Mouse (Mus musculus) cerebellum, postnatal 36 days (tissue): ENCODE measurements around the gene Zkscan2.
A peak's percentile ranks its signal among the peaks of the same experiment; 100 is the strongest.

Source experiments
- DNase-seq, 2 experiments: peaks; one replicate each; pipeline ENCODE4 v3.0.0; 2021 to 2022; ENCODE audit warnings: mixed read lengths in 2 of 2

The Zkscan2 gene

DNA sequence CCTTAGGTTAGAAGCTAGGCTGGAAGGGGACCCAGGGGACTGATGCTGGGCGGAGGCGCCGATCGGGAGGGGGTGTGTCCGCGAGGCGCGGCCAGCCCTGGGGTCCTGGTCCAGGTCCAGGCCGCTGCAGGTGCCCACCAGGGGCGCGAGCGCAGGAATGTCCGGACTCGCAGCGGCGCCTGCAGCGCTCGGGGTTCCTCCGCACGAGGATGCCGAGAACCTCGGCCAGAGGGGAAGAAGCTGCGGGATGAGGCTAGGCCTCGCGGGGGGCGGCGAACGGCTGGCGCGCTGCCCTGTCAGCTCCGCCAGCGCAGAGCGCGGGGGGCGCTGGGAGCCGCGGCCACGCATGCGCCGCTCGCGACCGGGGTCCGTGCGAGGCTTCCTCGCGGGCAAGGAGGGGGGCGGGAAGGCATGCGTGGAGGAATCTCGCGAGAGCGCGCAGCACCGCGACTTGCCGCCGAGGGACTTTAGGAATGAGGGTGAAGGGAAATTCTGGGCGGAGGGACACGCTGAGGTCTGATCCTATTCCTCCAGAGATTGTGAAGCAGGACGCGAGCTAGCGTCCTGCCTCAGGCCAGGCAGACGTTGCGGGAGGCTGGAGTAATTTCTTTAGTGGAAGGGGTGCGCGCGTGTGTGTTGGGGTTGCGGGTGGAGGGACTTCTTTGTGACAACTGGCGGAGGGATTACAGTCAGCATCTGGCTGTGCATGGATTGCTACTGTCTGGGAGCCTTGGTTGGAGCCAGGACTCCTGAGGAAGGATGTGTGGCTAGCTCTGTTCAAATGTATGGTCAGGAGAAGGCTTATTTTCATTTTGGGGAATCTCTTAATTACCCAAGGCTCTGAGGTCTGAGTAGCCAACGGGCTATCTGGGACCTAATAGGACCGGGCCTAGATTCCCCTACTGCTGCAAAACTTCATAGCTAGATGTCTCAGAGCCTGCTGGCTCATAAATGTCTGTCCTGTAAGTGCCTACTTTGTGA lies at the start of gene Zkscan2:
TSS of gene Zkscan2 (minus strand) at position 211 of the 981 bp plus-strand sequence.
- DNase-seq: peak; percentile 87 to 94

DNA sequence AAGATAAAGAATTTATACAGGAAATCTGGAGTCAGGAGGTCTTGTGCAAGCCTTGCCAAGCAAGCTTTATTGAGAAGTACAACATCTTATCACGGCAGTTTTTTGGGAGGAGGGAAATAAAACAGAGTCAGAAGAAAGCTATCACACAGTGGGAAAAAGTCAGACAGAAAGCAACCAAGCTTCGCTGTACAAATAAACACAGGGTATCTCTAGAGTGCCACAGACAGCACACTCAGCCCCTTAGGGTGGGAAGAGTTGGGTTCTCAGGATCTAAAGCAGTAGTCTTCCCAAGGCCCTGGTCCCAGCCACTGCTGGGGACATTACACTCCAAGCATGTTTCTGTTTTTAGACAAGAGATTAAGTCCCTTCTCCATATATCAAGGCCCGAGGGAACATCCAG lies 28.9 kb upstream of the Zkscan2 start:
- no peak for DNase-seq

DNA sequence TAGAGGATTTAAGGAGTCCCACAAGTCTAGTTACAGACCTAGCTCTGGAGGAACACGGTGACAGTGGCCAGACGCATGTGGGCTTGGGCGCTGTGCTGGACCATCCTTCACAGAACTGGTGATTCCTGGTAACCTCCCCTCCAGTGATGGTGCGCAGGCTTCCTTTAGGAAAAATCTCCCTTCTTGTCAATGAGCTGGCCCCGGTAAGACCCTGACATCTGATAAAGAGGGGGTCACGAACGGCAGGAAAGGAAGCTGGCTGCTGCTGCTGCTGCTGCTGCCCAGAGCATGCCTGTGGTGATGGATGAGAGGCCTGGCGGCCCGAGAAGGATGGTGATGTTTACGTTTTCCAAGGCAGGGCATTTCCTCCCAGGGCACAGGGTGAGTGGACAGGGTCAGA lies 25.5 kb upstream of the Zkscan2 start:
- no peak for DNase-seq

DNA sequence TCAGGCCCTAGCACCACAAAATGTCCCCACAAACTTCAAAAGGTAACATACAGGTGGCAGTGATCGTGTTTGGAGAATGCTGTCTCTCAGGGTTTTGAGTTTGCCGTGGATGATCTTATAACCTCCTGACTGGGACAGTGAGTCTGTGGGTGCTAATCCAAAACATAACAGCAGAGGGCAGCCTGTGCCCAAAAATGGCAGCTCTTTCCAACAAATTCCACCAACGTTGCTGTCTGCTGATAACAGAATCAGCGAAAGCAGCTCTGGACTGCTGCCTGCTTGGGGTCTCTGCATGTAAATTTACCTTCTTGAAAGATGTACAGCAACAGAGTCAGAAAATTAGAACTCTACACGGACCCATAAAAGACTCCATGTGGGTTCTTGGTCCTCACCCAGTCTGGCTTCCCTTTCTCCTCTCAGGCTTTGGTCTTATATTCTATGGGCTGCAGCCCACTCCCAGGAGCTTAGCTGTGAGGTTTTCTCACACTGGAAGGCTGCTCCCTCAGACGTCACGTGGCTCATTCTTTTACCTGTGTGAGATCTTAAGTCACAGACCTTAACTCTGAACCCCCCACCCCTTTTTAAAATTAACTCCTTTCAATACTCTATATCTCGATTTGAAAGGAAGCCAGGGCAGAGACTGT lies 24.1 kb upstream of the Zkscan2 start:
- peak; percentile 79 to 87 for DNase-seq

DNA sequence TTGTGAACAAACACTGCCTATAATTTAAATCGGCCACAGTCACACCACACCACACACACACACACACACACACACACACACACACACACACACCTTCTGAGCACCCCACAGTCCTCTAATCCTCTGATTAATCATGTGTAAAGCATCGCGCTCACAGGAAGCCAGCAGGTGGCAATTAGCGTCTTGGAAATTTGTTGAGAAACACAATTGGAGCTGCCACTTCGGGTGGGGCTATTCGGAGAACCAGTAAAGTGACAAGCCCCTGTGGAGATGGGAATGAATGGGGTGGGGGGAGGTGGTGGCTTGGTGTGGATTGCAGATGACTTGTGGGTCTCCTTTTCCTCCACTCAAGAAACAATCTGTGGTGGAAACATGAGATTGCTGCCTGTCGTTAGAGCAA lies 7.7 kb upstream of the Zkscan2 start:
- DNase-seq: no peak

DNA sequence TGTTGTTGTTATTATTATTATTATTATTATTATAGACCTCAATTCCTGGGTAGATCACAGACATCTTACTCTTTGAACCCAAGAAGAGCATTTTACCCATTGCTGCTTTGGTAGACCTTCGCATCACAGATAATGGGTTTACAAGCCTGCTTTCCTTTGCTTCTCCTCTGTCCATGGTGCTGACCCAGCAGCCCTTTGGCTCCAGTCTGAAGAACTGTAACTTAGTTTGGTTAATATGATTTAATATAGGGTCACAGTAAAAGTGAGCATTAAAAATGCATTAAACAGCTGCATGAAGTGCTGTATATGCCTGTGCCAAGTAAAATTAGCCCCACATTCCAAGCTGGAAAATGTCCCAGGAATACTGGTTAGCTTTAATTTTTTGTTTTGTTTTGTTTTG lies 3.1 kb upstream of the Zkscan2 start:
- no peak for DNase-seq

DNA sequence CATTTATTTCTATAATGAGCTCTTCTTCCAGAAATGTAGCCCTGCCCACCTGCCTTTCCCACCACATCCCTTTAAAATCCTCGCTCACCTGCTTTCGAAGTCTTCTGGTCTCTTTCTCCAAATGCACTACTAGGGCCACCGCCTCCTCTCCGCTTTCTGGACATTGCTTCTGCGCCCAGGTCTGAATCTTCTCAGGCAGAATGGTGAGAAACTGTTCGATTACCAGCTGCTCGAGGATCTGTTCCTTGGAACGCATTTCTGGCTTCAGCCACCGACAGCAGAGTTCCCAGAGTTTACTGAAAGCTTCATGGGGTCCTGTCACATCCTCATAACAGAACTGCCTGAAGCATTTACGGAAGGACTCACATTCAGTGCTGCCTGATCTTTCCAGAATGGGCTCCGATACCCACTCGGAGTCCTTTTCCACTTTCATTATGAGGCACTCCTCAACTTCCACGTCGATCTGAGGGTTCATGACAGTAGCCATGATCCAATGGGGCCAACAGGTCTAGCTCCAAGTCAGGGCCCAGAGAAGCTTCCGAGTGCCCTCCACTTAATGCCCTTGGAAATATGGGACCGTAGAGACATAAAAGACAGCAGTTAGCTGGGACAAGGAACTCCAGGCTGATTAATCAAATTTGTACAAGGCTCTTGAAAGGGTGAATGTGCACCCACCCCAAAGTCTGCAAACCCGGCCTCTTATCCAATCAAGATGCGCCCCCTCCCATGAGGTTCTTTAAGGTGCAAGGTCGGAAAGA lies 589 bp downstream of the Zkscan2 start:
- peak in 1 of 2 experiments; percentile 14 for DNase-seq

DNA sequence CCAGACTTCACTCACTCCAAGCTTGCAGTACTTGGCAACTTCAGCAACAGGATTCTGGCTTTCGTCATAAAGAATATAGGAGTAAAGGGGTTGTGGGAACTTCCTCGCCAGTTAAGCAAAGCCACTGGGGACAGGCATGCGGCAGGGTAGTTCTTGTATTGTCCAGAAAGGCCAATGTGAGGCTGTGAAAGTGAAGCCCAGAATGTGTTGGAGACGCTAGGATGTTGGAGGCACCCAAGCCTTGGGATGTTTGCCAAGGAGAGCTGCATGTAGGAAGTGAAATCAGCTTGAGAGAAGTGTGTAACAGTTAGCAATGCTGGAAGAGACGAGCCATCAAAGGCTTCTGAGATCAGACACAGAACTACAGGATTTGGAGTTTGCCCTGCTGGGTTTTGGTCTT lies 12.5 kb downstream of the Zkscan2 start:
- no peak for DNase-seq

DNA sequence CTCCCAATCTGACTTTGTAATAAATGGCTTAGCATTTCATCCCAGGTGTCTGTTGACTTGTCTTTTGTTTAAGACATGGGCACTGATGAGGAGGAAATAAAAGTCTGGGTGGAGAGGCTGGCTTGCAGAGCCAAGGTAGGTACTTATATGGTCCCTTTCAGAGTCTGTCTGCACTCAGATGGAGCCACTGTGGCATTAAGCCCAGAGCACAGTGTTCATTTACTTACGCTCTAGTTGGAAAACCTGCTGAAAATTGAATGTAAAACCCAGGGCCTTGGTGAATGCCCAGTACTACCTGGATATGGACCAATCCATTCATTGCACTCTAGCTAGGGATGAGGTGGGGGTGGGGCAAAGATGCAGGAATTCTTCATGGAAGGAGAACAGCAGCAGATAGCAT lies 32.3 kb downstream of the Zkscan2 start:
- DNase-seq: peak; percentile 45 to 56

DNA sequence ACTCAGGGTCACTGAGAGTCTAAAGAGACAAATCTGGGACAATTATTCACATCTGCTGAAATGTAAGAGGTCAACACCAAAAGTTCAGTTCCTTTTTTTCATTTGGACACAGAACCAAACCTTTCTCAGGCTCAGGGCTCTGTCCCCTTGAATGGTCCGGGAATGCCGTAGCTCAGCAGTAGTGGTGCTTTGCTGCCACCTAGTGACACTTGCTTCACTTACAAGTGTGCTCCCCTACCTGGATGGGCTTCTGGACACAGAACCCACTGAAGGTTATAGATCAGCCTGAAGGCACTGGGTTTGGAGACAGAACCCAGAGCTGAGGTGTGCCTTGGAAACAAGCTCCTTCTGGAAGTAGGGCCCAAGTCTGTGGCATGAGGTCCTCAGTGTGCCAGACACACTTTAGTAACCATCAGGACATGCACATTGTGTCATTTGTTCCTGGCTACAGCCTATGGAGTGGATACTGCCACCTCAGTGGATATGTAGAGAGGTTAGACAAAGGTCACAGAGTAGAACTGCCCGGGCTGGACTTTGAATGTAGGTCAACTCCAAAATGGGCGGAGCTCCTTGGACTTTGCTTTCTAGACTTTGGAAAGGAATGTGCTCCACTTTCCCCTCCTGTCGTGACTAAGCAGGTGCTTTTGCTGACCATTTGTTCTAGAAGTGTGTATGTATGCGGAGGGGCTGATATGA lies 34.4 kb downstream of the Zkscan2 start:
- peak; percentile 78 to 85 for DNase-seq

DNA sequence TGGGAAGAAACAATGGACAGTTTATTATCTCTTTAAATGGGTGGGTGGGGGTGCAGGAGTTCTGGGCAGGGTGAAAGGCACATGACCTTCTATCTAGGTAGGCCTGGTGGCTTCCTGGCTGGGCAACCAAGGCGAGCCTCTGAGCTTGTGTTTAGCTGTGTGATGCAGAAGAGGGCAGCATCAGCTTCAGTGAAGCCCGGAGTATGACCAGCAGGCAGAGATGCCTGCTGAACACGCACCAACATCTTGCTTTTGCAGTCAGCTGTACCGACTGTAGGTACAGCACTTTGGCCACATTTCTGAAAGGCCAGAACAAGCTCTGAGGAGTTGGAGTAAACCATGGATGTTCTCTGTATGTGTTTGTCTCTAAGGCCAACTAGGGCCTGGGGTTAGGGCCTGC lies 36.7 kb downstream of the Zkscan2 start:
- DNase-seq: no peak

DNA sequence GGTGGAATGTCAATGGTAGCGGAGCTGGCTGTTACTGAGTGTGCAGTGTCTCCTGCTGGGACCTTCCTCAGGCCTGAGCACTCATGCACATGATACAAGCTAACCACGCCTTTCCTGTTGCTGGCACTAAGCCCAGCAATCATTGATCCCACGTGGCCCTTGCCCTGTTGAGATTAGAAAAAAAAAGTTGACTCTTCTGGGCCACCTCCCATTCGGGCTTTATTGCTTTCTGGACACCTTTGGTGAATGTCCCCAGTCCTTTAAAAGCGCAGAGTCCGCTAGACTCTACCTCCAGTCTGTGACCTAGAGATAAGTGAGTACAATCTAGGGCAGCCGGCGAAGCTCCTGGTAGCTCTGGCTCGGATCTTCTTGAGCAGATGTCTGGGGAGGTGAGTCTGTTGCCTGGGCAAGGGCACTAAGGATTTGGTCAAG lies 38.2 kb downstream of the Zkscan2 start, which contains the start of gene Aqp8:
TSS of gene Aqp8 (plus strand) at position 222 of the 432 bp plus-strand sequence.
- DNase-seq: peak; percentile 24 to 28

DNA sequence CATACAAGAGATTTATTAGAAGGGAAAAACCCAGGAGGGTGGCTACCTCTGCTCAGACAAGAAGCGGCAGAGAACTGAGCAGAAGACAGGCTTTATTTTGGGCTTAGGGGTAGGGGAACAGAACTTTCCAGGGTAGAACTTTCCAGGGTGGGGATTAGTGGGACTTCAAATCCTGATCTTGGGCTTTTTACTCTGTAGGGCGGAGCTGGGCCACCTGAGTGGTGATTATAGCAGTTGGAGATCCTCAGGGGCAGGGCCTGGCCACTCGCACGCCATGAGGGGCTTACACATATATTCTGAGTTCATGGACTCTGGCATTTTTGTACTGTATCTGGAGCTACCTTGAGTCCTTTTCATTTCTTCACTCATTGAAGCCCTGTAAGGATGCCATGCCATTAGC lies 38.9 kb downstream of the Zkscan2 start:
- no peak for DNase-seq

DNA sequence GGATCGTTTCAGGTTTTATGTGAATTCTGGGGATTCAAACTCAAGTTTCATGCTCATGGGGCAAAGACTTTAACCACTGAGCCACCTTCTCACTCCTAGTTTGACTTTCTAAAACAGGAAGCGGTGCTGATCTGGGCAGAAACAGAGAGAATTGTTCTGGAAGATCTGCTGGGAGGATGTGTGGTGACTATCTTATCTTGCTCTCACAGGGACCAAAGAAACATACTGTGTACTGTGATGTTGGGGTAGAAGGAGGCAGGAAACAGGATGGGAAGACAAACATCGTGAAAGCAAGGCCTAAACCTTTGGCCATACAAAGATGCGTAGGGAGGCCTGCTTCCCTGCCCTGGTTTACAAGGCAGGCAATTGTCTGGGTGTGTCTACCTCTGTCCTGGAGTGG lies 41.0 kb downstream of the Zkscan2 start:
- no peak for DNase-seq

DNA sequence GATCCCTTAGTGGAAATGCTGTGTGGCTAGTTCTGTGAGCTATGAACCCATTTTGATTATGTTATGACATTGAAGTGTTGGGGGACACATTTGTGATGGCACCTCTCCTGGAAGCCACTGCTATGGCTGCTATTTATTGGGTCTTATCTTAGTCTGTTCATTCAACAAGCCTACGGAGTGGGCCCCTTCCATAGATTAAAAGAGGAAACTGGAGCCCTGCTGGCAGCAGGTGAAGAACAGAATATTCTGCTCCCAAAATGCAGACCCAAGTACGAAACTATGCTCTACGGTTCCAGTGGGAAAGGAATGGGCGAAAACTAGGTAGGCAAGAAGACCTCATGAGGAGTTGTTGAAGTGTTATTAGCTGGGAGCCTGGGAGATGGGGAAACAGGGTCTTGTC lies 41.9 kb downstream of the Zkscan2 start:
- no peak for DNase-seq

DNA sequence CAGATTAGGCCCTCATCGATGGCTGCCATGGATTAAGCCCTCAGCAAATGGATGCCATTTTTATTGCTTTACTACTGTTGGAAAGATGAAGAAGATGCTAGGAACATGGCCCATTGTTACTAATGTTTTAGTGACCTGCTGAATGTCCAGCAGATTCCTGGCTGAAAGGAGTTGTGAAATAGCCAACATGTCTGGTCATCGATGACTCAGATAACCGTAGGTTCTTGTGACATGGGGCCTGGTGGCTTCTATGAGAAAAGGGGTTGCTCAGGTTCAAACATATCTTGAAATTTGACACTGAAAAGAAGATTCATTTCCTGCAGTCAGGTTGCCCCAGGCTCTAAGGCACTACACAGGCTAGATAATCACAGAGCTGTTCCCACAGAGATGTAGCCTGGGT lies 45.2 kb downstream of the Zkscan2 start:
- DNase-seq: no peak

DNA sequence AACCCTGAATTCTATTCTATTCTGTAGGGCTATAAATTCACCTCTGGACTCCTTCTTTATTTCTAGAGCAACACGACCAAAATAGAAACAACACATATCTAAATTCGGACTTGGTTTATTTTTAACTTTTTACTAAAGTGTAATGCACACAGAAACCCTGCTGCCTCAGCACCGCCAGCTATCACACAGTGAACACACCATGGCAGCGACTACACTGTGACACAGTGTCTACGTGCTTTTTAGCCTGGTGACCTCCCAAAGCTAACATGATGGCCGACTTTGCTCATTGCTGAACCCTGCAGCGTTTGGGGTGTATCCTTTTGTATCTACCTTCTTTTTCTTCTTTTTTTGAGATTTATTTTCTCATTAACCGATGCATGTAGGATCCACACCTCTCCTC lies 47.2 kb downstream of the Zkscan2 start:
- DNase-seq: no peak

DNA sequence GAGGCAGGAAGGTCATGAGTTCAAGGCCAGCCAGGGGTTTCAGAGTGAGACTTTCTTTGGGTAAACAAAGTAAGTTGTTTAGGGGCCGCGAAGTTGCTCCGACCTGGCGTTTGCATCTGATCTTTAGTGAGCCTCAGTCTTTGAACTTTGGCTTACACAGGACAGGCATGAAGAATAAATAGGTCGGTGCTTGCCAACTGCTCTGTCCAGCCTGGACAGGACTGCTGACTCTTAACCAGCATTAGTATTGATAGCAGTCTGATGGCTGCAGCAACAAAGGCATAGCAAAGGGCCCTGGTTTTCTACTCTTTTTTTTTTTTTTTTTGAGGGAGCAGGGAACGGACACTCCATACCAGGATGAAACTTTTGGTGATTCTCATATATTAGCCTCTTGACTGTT lies 47.7 kb downstream of the Zkscan2 start:
- no peak for DNase-seq

DNA sequence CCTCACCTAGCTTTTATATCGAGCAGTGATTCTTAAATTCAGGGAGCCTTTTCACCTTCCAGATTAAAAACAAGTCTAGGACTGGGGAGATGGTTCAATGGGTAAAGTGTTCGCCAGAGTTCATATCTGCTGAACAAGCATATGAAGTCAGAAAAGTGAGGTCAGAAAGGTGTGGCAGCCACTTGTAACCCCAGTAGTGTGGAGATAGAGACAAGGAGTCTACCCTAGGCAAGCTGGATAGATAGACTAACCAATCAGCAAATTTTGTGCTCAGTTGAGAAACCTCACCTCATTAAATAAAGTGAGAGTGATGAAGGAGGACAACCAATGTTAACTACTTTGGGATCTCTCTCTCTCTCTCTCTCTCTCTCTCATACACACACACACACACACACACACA lies 49.7 kb downstream of the Zkscan2 start:
- DNase-seq: no peak

DNA sequence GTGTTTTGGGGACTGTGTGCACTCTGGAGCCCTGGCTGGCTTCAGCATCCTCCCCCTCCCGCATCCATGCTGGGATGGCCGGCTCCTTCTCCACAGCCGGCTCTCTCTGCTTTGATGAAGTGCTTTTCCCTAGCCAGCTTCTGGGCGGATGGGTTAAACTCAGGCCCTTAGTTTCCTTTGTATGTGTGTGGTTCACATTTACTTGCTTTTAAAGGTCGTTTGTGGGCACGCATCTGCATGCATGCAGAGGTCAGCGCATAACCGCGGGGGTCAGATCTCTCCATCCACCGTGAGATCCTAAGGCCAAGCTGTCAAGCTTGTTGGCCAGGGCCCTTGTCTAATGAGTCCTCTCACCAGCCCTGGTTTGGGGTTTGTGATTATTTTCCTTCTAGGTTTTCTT lies 50.6 kb downstream of the Zkscan2 start:
- DNase-seq: no peak

DNA sequence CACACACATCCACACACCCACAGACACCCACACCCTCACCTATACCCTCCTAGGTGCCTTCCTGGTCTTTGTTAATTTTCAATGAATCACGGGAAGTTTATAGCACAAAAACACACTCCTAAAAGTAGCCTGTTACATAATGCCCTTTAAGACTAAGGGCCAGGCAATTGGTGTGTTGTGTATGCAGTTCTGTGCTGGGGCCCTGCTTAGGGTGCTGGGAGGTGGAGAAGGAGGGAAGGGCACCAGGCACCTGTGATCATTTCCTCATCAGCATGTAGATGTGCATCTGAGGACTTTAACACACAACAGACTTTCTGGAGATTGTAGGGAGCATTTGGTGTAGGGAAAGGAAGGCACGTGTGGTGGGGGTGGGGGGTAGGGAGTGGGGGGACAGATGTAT lies 51.5 kb downstream of the Zkscan2 start:
- no peak for DNase-seq

DNA sequence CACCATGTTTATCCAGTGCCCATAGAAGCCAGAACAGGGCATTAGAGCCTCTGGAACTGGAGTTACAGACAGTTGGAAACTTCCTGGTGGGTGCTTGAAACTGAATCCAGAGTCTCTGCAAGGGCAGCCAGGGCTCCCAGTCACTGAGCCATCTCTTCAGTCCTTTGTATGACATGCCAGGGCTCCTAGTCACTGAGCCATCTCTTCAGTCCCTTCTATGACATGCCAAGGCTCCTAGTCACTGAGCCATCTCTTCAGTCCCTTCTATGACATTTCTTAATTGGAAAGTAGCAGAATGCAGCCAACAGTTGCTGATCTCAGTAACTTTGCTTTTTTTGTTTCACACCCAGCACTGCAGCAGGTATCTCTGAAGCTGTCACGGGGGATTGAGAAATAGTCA lies 58.2 kb downstream of the Zkscan2 start:
- no peak for DNase-seq

DNA sequence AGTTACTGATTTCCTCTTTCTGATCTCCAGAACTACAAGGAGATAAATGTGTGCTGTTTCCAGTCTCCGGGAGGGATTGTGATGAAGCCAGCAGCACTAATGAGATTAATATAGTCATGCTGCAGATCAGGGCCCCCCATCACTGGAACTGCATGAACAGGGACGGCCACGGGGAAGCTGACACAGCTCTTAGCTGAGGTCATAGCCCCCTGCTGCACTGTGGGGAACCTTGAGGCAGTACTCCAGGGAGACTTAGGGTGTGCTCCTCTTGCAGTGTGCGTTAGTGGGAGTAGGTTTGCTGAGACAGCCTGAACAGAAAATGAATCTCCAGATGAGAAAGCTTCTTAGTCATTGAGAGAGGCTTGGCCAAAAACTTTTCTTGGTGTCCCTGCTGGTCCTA lies 69.0 kb downstream of the Zkscan2 start:
- no peak for DNase-seq
